Mouse (Mus musculus) liver, adult 2 months (tissue): ENCODE measurements around the gene Sfxn2.

Experiments
- CTCF ChIP-seq: fragments of 200-500 bp; IDR thresholded peaks from 2 replicates; pipeline ENCODE4 v1.5.1; 2011; ENCODE audit warnings: low read depth, low read length, control low read depth
- POLR2A ChIP-seq: fragments of 200-500 bp; IDR thresholded peaks from 2 replicates; pipeline ENCODE4 v1.6.1; 2011; ENCODE audit warnings: low read length, control low read depth; ENCODE audit not compliant: insufficient read depth; ENCODE audit errors: extremely low read depth

DNA sequence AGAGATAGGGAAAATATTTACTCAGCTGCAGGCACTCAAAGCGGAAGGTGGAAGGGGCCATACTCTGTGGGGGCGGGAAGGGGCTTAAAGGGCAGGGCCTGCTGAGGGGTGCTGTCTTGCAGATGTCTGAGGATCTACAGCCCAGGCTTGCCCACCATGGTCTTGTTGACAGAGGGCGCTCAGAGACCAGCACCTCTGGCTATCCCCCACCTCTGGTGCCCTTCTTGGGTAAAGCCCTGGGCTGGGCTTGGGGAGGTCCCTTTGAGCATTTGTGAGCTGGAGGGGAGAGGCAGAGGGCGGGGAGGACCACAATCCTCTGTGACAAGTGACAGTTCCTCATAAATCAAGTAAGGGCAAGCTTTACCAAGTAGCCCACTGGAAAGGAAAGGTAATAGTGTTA, 40.1 kb upstream of the Sfxn2 start:
- TF ChIP-seq CTCF (no peak), POLR2A (no peak)
